Mouse (Mus musculus): Measurements from ENCODE around the gene Sema3d.

DNA sequence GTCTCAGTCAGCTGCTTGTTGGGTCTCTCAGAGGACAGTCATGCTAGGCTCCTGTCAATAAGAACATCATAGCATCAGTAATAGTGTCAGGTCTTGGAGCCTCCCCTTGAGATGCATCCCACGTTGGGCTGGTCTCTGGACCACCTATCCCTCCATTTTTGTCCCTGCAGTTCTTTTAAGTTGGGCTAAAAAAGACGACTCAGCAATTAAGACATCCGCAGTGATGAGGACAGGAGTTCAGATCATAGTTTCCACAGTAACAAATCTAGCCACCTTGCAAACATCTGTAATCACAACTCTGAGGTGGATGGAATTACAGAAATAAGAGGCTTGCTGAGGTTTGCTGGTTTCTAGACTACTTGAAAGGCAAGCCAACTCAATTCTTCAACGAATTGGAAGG, 67.9 kb downstream of the Sema3d start:
- TF ChIP-seq CTCF (IDR thresholded peaks at IDR 0.05; ENCODE audit: extremely low read depth, insufficient read depth, insufficient read length, insufficient replicate concordance) (no peak), POLR2A (IDR thresholded peaks at IDR 0.05; ENCODE audit: low read depth, low read length) (no peak)
